Mouse (Mus musculus) naive thymus-derived CD4-positive, alpha-beta T cell, adult 2 months (primary cell): ENCODE data around the gene Zc2hc1c.
"Not testable (repeated sequence)": the region's sequence is repeated elsewhere in the genome, so short reads cannot be mapped to it uniquely, and the experiment has no call there.

Experiments used
- DNase-seq: peaks from one replicate; pipeline ENCODE4 v3.0.0-alpha.2; 2011; ENCODE audit warnings: low read depth

Zc2hc1c gene

DNA sequence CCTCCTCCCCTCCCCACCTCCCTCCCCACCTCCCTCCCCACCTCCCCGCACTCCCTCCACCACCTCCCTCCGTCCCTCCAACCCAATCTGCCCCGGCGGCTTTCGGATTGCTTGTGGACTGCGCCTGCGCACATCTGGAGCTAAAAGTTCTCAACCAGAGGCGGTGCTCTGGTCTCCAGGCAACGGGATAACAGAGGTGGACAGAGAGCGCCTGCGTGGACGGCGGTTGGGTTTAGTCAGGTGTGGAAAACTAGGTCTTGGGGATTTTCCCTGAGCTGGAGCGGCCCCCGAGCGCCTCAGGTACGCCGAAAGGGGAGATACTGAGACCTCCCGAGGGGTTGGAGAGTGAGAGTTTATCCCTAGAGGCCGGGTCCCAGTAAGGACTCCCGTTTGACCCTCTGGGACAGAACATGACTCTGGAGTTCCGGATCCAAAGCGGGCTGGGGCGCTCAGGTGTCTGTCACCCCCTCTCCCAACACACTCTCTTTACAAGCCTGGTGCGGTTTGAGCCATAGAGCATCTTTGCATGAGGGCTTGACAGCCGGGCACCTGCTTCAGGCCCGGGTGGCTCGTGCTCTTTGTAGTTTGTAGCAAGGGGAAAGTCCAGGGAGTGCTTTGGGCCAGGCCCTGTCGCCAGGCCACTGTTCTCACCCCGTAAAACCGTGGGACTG is at the start of gene Zc2hc1c:
Gene Zc2hc1c, plus strand, starts transcription at position 106 of the 671 bp plus-strand sequence.
- peak; percentile 80 for DNase-seq

DNA sequence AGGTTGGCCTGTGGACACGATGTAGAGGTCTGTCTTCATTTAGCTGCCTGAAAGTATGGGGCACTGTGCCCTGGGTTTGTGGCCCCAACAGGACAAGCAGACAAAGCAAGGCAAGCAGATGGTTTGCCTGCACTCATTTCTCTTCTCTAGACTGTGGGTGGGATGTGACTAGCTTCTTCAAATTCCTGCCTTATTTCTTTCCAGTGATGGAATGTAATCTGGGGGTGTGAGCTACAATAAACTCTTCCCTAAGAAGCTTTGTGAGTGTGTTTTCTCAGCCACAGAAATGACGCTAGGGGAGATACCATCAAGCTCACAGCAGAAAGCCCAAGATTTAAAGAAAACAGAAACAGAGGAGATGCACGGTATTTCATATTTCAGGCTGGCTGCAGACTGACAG is 36.3 kb upstream of the Zc2hc1c start:
- DNase-seq = no peak

DNA sequence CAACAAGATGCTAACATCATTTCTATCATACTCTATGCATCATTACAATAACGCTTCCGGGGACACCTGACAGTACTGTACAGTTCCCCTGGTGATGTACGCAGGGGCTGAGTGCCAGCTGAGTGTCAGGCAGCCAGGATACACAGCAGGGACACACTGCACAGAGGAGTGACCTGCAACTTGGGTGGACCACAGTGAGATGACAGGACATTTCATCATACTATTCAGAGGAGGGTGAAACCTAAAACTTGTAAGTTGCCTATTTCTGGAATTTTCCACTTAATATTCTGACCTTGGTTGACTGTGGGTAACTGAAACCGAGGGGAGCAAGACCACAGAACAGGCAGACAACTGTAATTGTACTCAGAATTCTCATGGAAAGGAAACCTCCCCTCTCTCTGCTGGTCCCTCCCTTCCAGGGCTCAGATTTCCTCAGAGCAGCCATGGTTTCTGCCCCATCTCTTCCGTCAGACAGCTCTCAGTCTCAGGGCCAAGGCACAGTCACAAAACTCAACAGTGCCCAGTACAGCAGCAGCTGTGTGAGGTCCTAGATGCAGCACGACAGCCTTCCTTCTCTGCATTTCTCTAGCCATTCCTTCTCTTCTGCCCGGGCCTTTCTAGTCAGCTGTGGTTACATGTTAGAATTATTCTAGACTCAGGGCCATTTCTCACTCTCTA is 32.2 kb upstream of the Zc2hc1c start:
- DNase-seq = no peak

DNA sequence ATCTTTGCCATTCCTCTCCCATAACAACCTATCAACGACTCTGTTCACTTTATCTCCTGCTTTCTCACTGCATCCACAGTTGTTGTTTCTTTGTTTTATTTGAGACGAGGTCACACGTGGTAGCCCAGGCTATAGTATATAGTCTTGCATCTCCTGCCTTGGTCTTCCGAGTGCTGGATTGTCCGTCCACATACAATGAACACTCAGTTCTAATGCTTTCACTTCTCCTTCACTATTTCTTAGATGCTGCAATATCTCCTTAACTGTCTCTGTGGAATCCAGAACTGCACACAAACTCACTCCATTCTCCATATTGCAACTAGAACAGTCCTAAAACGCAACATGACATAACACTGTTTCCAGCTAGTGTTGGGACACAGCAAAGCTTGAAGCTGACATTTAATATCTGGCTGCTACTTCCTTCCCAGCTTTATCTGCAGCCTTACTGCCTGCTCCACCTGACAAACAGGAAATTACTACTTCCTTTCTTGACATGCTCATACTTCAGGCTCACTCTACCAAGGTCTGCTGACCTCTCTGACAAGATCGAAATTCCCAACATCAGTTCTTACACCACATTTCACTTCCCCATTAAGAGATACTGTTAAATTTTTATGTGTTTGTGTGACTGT is 31.3 kb upstream of the Zc2hc1c start:
- DNase-seq = peak; percentile 60

DNA sequence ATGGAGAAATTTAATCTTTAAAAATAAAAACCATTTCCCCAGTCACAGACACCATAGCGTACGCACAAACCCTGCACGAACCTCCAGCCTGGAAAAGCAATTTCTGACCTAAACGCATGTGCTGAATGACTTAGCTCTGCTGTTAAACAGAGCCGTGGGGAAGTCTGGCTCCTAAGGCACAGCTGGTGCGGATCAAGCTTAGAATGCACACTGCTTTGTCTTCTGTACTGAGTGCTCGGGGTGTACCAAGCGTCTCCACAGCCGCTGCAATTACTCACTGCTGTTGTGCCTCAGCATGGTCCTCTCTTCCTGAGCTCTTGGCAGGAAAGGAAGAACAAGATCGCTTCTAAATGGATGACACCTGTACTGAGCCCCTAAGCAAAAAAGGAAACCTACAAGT is 25.9 kb upstream of the Zc2hc1c start:
- DNase-seq = no peak

DNA sequence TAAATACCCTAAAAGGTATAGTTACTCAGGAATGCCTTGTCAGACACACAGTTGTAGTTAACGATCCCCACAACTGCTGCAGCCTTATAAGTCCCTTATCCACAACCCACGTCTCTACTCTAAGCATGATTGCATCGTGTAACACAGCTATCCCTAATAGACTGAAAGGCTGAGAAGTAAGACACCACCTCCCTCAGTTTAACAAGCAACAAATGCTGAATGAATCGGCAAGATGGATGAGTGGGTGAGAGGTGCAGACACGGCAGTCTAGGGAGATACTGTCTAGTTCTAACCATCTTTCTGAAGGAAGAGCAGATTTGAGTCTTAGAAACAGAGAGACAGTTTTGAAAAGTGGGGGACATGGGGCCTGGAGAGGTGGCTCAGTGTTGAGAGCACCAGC is 25.2 kb upstream of the Zc2hc1c start:
- DNase-seq = no peak

DNA sequence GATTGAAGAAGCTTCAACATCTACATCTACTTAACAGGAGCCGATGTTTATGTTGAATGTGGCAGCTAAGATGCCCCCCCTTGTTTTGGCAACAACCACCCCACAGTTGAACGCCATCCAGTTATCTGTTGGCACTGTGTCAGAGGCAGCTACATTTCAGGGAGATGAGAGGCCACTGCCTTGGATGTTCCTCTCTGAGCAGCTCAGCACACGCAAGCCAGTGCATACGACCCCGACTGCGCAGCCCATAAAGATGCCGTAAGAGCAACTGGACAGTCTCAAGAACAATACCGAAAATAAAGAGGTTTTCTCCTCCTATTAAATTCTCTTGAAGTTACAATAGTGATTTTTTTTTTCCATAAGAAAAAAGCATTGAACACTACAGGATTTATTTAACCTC is 23.9 kb upstream of the Zc2hc1c start:
- DNase-seq = no peak

DNA sequence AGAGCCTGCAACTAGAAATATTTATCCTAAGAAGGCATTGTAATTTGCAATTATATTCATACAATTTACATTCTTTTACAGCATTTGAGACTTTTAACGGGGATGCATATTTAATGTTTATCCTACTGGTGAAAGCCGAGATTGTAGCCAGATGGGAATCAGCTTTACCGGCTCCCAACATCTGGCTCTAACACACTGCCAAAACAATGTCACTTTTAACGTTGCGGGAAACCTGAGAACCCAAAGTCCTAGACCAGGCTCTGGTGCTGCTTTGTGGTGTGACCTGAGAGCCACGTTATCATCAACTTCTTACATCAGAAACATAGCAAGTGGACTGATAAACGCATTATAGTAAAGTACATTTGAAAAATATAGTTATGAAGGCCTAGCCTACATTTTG is 23.5 kb upstream of the Zc2hc1c start:
- DNase-seq = no peak

DNA sequence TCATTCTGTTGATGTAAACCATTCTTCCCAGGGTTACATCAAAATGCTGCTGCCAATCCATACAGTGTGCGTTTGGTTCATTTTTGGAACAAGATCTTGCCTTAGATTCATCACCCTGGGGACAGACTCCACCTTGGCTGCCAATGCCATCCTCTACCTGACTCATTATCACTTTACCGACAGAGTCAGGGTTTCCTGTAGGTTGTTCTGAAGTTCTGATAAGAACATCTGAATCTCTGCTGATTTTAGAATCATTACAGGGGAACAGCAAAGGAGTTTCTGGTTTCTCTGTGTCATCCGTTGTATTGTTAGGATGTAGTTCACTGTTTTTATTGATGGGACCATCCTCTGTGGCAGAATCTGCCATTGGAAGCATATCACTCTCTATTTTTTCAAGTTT is 22.1 kb upstream of the Zc2hc1c start:
- no peak for DNase-seq

DNA sequence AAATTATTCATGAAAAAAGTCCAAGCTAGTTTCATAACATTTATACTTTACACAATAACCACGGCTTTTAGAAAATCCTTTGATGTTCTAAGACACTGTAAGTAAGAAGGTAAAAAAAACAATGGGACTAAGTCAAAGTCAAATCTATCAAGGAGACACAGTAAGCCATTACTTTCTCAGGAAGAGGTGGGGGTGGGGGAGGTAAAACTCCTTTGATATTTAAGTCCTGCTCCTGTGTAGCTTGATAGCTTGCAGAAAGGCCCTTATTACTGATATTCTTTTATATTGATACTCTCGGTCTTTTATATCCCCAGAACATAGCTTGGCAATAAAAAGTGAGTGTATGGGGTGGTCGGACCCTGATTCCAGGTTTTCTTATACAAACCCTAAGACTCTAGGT is 18.6 kb upstream of the Zc2hc1c start:
- DNase-seq = no peak

DNA sequence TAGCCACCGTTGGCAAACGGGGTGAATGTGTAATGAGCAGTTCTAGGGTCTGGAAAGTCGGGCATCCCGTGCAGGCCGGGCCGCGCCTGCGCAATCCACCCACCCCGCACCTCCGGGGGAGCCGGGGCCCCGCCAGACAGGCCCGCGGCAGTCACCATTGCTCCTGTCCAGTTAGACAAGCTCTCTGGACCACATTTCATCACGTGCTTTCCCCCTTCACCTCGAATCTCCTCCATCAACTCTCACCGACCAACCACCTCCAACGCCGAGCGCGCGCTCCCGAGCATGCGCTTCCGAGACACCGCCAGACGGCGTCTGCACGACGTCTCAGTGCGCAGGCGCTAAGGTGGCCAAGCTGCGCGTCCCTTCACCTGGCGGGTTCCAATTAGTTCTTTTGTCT is 18.1 kb upstream of the Zc2hc1c start, which contains the start of gene Mlh3:
Gene Mlh3, minus strand, starts transcription at position 281 of the 400 bp plus-strand sequence.
- peak; percentile 92 for DNase-seq

DNA sequence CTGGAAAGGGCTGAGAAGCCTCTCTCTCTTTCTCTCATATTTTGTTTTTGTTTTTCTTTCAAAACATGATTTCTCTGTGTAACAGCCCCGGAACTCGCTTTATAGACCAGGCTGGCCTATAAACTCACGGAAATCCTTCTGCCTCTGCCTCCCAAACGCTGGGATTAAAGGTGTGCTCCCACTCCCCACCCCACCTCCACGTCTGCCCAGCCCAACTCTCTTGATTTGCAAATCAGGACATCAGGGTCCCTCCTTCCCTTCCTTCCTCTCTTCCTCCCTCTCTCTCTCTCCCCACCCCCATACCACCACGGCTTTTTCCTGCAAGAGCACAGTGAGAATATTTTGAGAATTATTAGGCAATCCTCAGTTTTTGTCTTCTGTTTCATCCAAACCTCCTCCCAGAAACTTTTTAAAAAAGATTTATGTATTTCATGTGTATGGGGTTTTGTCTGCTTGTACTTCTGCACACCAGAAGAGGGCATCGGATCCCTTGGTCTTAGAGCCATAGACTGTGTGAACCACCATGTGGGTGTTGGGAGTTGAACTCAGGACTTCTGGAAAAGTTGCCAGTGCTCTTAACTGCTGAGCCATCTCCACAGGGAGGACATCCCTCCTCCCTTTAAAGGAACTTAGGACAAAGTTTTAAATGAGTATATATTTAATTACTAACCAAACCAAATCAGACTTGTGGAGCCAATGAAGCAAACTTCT is 17.1 kb upstream of the Zc2hc1c start:
- DNase-seq = no peak

DNA sequence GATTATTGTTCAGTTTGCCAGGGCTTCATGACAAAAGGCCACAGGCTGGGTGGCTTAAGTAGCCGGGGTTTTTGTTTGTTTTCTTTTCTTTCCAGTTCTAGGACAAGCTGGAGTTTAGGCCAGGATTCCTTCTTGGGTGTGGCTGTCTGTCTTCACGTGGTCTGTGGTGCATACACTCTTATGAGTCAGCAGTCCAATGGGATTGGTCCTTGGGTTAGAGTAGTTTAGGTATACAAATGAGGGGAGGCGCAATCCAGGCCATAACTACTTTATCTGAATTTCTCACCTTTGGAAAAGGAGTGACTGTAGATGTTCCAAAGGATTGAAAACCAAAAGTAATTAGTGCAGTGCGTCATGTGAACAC is 16.6 kb upstream of the Zc2hc1c start:
- DNase-seq = no peak

DNA sequence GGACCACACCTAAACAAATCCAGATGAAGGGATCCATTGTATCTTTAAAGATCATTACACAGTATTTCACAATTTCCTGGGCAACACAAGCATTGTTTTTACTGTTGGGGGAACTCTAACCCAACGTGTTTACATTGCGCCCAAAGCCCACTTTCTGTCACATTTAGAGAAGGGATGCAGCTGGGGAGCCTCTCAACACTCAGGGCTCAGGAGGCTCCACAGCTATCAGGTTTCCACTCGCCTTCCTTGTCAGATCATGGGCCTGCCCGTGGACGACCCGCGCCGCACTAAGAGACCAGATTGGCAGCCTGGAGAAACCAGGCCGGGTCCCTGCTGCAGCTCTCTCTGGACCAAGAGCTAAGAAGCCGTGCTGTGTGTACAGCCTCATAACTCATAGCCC is 14.9 kb upstream of the Zc2hc1c start:
- DNase-seq = no peak

DNA sequence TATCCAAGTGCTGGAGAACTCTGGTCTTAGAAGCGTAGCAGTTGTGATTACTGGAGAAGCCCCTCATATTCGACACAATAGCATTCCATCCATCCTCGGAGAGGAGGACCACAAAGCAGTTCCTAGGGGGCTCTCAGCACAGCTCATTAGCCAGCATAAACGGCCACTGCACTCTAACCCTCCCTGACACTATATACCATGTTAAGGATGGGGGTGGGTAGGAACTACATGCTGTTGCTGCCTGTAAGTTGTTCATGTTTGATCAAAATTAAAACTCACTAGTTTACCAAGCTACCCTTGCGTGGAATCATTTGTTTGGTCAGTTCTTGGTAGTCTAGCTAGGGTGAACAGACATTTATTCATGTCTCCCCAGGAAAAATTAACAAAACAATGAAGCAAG is 12.1 kb upstream of the Zc2hc1c start:
- no peak for DNase-seq

DNA sequence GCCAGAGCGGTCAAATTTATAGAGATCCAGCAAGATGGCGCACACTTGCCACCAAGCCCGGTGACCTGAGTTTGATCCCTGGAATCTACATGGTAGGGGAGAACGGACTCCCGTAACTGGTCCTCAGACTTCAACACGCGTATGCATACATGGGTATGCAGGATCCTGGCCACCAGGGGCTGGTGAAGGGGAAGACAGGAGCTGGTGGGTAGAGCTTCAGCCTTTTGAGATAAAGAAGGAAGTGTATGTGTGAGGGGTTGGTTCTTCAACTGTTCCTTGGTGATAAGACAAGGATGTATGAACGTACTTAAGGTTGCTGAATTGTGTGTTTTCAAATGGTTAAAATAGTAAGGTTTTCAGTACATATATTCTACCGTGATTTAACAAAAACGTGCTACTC is 9.5 kb upstream of the Zc2hc1c start:
- DNase-seq = peak; percentile 43

DNA sequence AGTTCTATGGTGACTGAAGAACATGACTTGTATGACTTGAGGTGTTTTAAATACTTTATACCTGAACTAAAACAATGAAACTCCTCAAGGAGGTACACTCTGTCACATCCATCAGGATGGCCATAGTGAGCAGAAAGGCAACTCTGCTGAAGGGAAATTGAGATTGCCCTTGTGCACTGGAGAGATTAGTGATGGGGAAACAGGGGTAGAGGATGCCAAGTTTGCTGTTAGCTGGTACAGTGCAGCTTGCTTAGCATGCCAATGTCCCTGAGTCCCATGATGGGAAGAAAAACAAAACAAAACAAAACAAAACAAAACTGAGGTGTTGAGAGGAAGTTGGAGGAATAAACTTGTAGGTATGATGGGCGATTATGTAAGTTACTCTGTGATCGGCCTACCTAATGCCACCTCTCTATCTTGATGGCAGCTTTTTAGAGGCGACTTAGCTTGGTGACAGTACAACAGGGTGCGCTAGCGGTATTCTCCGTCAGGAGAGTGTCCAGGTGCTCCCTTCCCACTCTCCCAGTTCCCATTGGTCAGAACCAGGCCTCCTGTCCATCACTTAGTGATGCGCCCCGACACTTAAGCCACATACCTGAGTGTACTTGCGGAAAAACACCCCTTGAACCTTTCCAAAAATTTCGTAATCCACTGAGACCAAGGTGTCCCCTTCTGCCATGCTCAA is 8.9 kb upstream of the Zc2hc1c start:
- peak; percentile 56 for DNase-seq

DNA sequence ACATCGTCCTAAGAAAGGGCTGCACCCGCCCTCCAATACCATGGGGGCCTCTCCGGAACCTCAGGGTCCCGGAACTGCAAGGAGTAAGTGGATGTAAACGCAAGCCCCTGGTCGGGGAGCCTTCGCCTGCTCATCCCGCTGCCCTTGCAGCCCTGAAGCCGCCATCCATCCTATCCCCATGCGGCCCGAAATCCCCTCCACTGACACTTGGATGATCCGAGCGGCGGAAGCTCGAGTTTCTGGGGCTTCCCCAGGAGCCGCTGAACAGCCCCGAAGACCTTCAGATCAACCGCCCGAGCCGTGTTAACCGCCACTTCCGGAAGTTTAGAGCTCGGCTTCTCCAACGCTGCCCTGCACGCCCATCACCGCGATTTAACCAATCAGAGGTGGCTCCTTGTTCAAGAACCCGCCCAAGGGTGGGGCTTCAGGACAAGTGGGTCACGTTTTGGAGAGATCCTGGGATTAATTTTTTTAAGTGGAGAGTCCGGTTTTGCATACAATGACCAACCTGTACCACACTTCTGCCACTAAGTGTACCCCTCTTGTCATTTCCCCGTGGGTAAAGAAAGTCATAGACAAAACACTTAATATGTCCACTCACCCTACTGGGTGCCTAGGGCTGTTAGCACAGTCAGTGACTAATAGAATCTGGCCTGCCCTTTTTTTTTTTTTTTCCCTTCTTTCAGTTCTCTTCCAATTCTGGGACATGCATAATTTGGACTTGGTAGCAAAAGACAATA is 8.1 kb upstream of the Zc2hc1c start:
- peak; percentile 96 for DNase-seq

DNA sequence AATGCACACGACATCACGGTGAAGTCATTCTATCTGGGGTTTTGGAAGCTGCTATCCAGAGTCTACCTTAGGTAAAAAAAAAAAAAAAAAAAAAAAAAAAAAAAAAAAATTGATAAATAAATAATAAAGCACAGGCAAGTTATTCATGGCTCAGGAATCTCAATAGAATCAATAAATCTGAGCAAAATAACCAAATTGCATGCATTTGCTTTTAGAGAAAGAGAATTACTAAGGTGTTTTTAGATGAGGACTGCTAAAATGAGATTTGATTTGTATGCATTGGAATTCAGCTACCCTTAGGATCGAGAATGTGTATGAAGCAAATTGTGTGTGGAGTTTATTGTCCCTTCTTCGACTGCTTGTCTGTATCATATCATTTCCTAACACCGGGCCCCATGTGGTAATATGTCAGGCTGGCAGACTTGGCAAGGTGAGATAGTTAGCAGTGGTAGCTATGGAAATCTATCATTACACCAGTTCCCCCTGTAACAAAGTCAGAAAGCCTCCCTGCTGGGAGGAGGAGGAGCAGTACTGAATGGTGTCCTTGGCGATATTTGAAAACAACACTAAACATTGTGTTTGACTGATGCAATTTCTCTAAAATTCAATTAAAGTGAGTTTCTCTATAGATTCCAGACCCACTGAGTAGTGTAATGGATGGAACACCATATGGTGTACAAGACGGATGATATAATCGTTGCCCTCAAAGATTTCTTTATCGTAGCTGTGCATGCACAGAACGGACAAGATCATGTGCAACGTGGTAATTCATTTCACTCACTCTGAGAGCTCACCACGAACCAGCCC is 7.3 kb upstream of the Zc2hc1c start:
- DNase-seq = peak; percentile 30

DNA sequence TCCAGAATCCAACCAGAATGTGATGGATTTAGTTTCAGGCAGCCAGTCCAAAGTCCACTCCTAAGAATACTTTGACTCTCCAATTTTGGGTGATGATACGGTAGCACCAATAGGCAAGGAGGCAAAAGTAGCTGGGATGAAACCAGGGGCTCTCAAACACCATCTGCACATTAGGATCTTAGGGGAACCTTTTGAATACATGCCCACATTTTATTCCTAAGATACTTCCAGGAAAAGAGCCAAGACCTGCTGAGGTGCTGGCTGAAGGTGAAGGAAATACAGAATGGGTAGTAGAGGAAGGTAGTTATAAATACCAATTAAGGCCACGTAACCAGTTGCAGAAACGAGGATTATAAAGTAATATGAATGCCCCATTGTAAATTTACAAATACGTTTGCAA is 6.6 kb upstream of the Zc2hc1c start:
- DNase-seq = not testable (repeated sequence)

DNA sequence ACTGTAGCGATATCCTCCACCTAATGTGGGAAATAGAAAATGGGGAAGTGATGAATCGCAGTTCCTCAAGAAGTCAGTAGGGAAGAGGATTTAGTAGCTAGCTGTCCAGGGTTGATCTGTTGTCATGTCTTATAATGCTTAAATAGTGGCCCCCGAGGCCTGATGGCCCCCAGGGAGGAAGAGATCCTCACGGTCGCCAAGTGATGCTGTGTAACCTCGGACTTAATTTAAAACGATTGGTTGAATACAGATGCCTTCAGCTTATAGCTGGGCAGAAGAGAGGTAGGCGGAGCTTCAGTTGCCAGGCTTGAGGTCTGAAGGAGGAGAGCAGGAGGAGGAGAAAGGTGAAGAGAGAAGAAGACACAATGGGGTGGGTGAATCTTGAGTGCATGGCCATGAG is 4.1 kb upstream of the Zc2hc1c start:
- no peak for DNase-seq
